Mouse (Mus musculus) 3134 (cell line): Measurements from ENCODE around the gene Rasal3.

Source experiments
- DNase-seq: peaks from one replicate; pipeline ENCODE4 v3.0.0-alpha.2; 2011; ENCODE audit warnings: low spot score; ENCODE audit not compliant: insufficient read length; ENCODE audit errors: extremely low read depth

Rasal3 gene

DNA sequence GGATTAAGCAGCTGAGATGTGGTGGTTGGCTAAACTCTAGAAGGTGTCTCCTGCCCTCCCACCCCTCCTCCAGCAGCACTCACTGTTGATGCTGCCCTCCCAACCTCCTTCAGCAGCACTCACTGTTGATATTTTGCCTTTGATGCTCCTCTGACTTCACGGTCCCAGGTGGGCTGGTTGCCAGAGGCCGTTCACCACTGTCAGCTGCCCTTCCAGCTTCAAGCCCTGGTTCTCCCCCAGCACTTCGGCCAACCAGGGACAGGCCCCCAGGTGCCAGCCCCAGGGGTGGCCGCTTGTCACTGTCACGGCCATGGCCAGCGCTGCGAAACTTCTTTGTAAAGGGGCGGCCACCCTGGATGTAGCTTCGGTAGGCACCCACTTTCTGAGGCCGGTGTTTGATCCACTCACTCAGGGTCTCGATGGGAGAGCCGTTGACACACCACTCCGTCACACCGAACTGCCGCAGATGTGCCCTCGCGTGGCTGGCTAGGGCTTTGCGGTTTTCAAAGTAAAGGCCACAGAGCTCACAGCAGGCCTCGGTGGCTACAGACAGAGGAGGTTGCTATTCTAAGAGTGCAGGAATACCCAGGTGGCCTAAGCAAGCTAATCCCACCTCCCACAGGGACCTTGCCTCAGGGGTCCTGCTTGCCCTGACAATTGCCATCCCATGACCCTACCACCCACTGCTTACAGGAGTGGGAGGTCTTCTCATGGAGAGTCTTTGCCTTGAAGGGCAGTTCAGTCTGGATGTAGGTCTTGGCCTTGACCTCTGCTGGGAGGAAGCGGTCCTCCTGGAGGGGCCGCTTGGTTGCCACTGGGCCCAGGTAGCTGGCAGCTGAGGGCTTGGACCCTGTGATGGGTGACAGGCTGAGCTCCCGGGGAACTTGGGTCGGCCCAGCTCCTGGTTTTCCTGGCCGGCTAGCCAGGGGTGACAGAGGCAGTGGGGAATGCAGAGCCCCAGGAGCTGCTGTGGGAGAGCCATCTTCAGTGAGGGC lies 46.3 kb downstream of the Rasal3 start:
- no peak for DNase-seq

DNA sequence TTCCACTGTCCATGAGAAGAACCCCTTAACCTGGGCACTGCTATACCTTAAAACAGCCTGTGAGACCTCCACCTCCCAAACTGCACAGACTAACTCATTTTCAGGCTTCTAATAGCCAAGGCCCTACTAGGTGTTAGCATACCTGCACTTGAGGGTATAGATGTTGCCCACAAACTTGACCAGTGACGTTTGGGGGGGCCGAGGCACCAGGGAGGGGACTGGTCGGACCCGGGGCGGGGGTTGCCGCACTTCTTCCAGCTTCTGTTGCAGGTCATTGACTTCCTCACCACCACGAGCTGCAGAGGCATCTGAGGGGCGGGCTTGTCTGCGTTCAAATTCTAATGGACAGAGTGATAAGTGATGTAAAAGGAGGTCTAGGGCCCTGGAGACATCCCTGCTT lies 47.1 kb downstream of the Rasal3 start:
- no peak for DNase-seq

- DNase-seq: no peak
Observed at GRCm38 (mm10) chr17:32355031-32355430, 48.4 kb downstream of the Rasal3 start.

DNA sequence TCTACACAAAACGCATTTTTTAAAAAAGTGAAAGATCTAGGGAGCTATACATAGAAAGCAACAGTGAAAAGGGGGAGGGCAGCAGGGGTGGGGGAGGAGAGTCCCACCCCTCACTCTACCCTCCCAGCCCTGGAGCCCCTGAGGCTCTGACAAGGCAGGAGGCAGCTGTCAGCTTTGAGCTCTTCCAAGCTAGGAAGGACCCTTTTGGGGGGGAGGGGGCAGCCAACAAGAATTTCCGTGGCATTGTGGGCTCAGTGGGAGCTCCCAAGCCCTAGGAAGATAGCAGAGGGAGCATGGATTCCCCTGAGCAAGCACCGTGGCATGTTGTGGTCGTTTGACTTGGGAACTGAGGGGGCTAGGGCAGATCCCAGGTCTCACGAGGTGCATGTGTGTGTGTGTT lies 49.2 kb downstream of the Rasal3 start:
- no peak for DNase-seq

DNA sequence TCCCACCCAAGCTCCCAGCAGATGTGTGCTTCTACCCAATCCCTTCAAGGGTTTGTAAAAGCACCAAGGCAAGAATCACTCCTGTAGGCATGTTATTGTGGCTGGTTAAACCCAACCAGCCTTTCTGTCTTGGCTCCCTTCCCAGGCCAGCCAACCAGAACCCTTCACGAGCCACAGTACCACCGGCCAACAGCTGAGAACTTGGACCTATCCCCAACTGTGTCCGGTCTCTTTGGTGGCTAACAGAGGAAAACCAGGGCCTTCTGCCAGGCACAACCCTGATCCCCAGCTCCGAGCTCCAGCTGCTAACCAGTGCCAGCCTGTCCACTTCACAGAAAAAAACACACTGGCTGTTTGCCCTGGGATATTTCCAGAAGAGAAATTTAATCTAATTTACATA lies 49.7 kb downstream of the Rasal3 start:
- peak; percentile 68 for DNase-seq

DNA sequence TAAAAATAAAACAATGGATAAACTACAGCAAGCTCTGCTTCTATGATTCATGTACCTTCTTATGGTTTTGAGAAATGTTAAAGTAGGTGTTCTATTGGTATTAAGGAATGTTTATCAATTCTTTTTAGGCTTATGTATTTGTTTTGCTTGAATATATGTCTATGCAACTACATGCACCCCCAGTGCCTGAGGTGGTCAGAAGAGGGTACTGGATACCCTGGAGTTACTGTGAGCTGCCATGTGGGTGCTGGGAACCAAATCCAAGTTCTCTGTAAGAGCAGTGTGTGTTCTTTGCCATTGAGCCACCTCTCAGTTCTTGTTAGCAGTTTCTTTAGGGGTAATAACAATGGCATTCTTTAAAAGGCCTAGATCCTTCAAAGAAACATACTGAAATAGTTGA lies 51.7 kb downstream of the Rasal3 start:
- no peak for DNase-seq

DNA sequence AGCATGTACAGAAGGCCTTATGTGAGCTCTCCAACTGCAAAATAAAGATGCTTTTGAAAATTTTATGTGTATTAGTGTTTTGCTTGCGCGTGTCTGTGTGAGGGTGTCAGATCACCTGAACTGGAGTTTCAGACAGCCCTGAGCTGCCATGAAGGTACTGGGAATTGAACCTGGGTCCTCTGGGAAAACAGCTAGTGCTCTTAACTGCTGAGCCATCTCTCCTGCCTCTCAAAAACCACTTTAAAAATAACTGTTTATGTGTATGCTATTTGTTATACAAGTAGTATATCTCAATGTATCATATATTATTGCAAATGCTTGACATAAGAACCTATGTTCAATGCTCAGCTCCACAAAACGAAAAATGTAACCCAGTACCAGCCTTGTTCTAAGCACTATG lies 52.1 kb downstream of the Rasal3 start:
- DNase-seq: no peak

DNA sequence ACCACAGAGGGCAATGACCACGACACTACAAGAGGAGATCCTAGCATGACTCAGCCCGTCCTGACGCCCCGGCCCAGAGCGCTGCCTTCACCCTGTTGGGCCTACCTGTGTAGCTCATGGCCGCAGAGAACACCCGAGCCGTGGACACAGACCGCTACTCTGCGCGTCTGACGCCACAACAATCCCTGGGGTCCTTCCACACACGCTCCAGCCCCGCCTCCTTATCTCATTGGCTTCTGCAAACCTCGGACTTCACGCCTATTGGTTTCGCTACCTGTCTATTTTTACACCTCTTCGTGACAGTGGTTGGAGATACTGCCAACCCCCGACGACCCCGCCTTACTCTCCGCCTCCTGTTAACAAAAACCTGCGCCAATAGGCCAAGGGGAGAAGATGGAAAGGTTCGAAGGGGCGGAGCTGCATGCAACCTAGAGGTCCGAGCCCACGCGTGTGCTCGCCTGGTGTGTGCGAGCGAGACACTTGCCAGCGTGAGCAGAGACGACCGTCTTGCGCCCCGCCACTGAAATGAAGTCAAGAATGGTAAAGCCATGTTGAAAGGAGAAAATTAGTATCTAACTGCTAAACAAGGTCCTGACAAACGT lies 52.9 kb downstream of the Rasal3 start, which contains the start of gene Akap8l:
Gene Akap8l (minus strand): TSS at position 226 of the 602 bp plus-strand sequence.
- DNase-seq: peak; percentile 94

- no peak for DNase-seq
Observed at GRCm38 (mm10) chr17:32349851-32350381, 53.5 kb downstream of the Rasal3 start.

GRCm38 (mm10) chr17:32349037-32349732 lies 54.2 kb downstream of the Rasal3 start:
- DNase-seq: peak; percentile 47

DNA sequence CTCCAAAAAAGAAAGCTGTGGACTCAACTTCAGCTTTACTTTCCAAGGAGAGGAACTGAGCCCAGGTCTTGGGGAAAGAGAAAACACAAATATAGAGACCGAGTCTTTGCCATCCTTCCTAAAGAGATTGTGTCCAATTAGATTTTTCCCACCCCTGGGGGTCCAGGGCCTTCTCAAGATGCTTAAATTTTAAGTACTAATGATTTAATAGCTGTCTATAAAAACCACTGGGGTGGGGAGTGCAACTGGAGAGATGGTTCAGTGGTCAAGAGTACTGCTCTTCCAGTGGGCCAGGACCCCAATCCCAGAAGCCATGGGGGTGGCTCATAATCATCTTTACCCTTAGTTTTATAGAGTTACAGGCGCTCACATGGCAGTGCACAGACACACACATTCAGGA lies 55.0 kb downstream of the Rasal3 start:
- no peak for DNase-seq

- DNase-seq: no peak
Observed at GRCm38 (mm10) chr17:32341102-32341501, 62.3 kb downstream of the Rasal3 start.
